Mouse (Mus musculus) E14TG2a.4 (cell line): ENCODE measurements at regions not wholly inside any gene's neighbourhood (a gene's known extent, or its start where the extent isn't known, plus 50 kb on each side); places are given as distances from the start of the nearest gene placed in this dataset.

Experiments used
- CTCF ChIP-seq: conservative IDR thresholded peaks from 2 replicates; pipeline ENCODE4 v1.5.1; 2014; ENCODE audit warnings: low read length
- NANOG ChIP-seq: IDR thresholded peaks from 2 replicates; pipeline ENCODE4 v1.6.1; 2014; ENCODE audit warnings: borderline replicate concordance, low read length, mixed read lengths
- POU5F1 ChIP-seq: IDR thresholded peaks from 2 replicates; pipeline ENCODE4 v1.6.1; 2014; ENCODE audit warnings: low read length, borderline replicate concordance

DNA sequence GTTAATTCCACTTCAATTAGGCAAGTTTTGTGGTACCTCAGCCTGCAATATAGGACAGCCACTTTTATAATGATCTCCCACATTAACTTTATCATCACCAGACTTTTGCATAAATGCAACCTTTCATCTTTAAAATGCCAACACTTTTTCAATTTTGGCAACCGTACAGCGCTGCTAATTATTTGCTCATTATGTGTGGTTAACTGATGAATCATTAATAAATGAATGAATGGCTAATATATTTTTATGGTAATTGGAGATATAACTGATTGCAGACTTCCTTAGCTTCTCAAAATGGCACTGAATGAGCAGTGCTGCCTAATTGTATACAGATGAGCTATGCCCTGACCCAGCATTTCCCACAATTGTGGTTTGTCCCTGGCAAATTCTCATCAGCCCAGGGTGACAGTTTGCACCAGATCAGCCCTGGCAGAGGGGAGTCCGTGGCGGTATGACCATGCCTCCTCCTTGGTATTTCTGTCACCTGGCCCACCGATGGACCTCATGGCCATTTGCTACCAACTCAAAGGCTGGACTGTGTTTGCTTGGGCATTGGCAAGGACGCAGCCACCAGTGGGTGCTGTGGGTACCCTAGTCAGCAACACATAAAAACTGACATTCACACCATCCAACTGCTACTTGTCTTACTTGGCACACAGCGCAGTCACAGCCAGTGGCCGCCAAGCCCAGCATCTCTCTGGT, 173.7 kb upstream of the Lmo4 start:
- TF ChIP-seq CTCF (no peak), POU5F1 (no peak), NANOG (no peak)
